Mouse (Mus musculus) forebrain, postnatal 0 days (tissue): ENCODE results near the gene Ikzf4. TPM values are rescaled to one million over a fixed set of nuclear protein-coding genes. Genes with fewer than 3 reads are reported as not detected.

Experiments
- ATAC-seq: fragments of 200-750 bp; cut with Nextera tagmentation; 2 replicates; pipeline ENCODE4 v1.8.0; 2017; ENCODE audit warnings: mild to moderate bottlenecking, moderate library complexity
- DNase-seq: peaks from one replicate; pipeline ENCODE4 v3.0.0-alpha.2; 2015
- H3K27ac ChIP-seq: fragments of 300-500 bp; sonication (generic); 2 replicates; pipeline ENCODE4 v1.5.1; 2014; ENCODE audit warnings: low read depth, mild to moderate bottlenecking, antibody characterized with exemption, low read length, moderate library complexity, mixed read lengths
- H3K27me3 ChIP-seq: fragments of 300-500 bp; sonication (generic); 2 replicates; pipeline ENCODE4 v1.6.1; 2014; ENCODE audit warnings: mild to moderate bottlenecking, low read length, mixed read lengths; ENCODE audit not compliant: insufficient read depth
- H3K36me3 ChIP-seq: fragments of 300-500 bp; sonication (generic); 2 replicates; pipeline ENCODE4 v1.6.1; 2014; ENCODE audit warnings: mild to moderate bottlenecking, moderate library complexity; ENCODE audit not compliant: insufficient read depth
- H3K4me1 ChIP-seq: fragments of 300-500 bp; sonication (generic); 2 replicates; pipeline ENCODE4 v1.6.1; 2014; ENCODE audit warnings: antibody characterized with exemption; ENCODE audit not compliant: insufficient read depth
- H3K4me2 ChIP-seq: fragments of 300-500 bp; sonication (generic); 2 replicates; pipeline ENCODE4 v1.6.1; 2014; ENCODE audit warnings: low read depth, mild to moderate bottlenecking, moderate library complexity
- H3K4me3 ChIP-seq: fragments of 300-500 bp; sonication (generic); 2 replicates; pipeline ENCODE4 v1.5.1; 2014; ENCODE audit warnings: low read depth, low read length, mixed read lengths
- H3K9ac ChIP-seq: fragments of 300-500 bp; sonication (generic); 2 replicates; pipeline ENCODE4 v1.6.1; 2014; ENCODE audit warnings: mild to moderate bottlenecking
- H3K9me3 ChIP-seq: fragments of 300-500 bp; sonication (generic); 2 replicates; pipeline ENCODE4 v1.6.1; 2016; ENCODE audit warnings: low read length
- CTCF ChIP-seq: sonication (generic); IDR thresholded peaks from 2 replicates; pipeline ENCODE4 v1.5.1; 2016; ENCODE audit warnings: antibody characterized with exemption, control low read depth, low read depth
- WGBS: fragments of 180-500 bp; shearing (Covaris S2); extraction: QIAGEN DNeasy Blood & Tissue Kit; methylation state at CpG from one replicate; pipeline ENCODE4 v1.1.7; 2014; 5-methylcytosine and 5-hydroxymethylcytosine counted together
- microRNA-seq, 2 experiments: library from miRNA; unstranded; fragments of <30 nt; microRNA quantifications; one replicate each; pipeline ENCODE4; 2016
- polyA plus RNA-seq: library from polyadenylated mRNA; unstranded; fragments of >200 nt; fragmentation: Nextera tagmentation; extraction: Ambion mirVana; gene quantifications from 2 replicates; pipeline ENCODE4 v1.2.1, GENCODE M21; 2015
- total RNA-seq: library from RNA; depleted of rRNA; stranded (reverse); fragments of >200 nt; gene quantifications from 2 replicates; pipeline ENCODE4 v1.2.3, GENCODE M21; 2014; rRNA removed

The Ikzf4 gene
- total and polyA plus RNA-seq, 2 experiments from 2014 or later, result 11.3 to 15.6 TPM

GRCm38 (mm10) chr10:128584386-128584785 is 61.4 kb downstream of the Ikzf4 start:
- H3K27me3 ChIP-seq, result peaks cover 17% of the 10 kb centered on the region
- no peak for TF ChIP-seq CTCF
- DNase-seq (no peak), ATAC-seq (no peak)
- no peak overlapping the region for H3K27ac ChIP-seq
- no peak overlapping the region for H3K9ac ChIP-seq
- WGBS, result 8% methylated on average over 4 of the region's 4 CpGs
- no peak overlapping the region for H3K4me2 ChIP-seq
- no peaks in the 10 kb centered on the region for H3K4me1 ChIP-seq
- no peaks in the 10 kb centered on the region for H3K36me3 ChIP-seq
- no peak overlapping the region for H3K4me3 ChIP-seq
- H3K9me3 ChIP-seq, result no peaks in the 10 kb centered on the region

GRCm38 (mm10) chr10:128583644-128584043 is 62.1 kb downstream of the Ikzf4 start:
- TF ChIP-seq CTCF, result no peak
- no peaks in the 10 kb centered on the region for H3K9me3 ChIP-seq
- no peaks in the 10 kb centered on the region for H3K36me3 ChIP-seq
- ATAC-seq (no peak), DNase-seq (no peak)
- H3K4me1 ChIP-seq, result no peaks in the 10 kb centered on the region
- H3K4me2 ChIP-seq, result no peak overlapping the region
- no peak overlapping the region for H3K4me3 ChIP-seq
- H3K27ac ChIP-seq, result no peak overlapping the region
- 31% methylated on average over 7 of the region's 7 CpGs for WGBS
- H3K9ac ChIP-seq, result no peak overlapping the region
- peaks cover 9% of the 10 kb centered on the region for H3K27me3 ChIP-seq

Small RNAs within 50 kb of the gene (microRNA-seq; reads per million reads assigned to microRNA genes)
- 0 reads per million in 2 experiments for gene Mir6917

Other genes with a start within 250 kb of the Ikzf4 start
- gene Slc39a5, start 244.8 kb downstream of the Ikzf4 start, total RNA-seq, result 0.24 and 0.69 TPM in 2 replicates
- 0.10 and 0.42 TPM in 2 replicates for gene Slc39a5, start 244.8 kb downstream of the Ikzf4 start, polyA plus RNA-seq
- 82.2 and 90.1 TPM in 2 replicates for gene Nabp2, start 234.5 kb downstream of the Ikzf4 start, total RNA-seq
- gene Nabp2, start 234.5 kb downstream of the Ikzf4 start, polyA plus RNA-seq, result 158 and 159 TPM in 2 replicates
- 118 and 129 TPM in 2 replicates for gene Rnf41, start 234.3 kb downstream of the Ikzf4 start, total RNA-seq
- 95.9 and 108 TPM in 2 replicates for gene Rnf41, start 234.3 kb downstream of the Ikzf4 start, polyA plus RNA-seq
- gene Smarcc2, start 186.7 kb downstream of the Ikzf4 start, total RNA-seq, result 197 and 223 TPM in 2 replicates
- gene Smarcc2, start 186.7 kb downstream of the Ikzf4 start, polyA plus RNA-seq, result 117 and 134 TPM in 2 replicates
- gene Myl6, start 151.8 kb downstream of the Ikzf4 start, total RNA-seq, result 694 and 855 TPM in 2 replicates
- 844 and 972 TPM in 2 replicates for gene Myl6, start 151.8 kb downstream of the Ikzf4 start, polyA plus RNA-seq
- gene Myl6b, start 147.3 kb downstream of the Ikzf4 start, total RNA-seq, result 23.7 and 31.4 TPM in 2 replicates
- gene Myl6b, start 147.3 kb downstream of the Ikzf4 start, polyA plus RNA-seq, result 4.5 and 4.8 TPM in 2 replicates
- 9.9 and 14.8 TPM in 2 replicates for gene Esyt1, start 120.1 kb downstream of the Ikzf4 start, total RNA-seq
- gene Esyt1, start 120.1 kb downstream of the Ikzf4 start, polyA plus RNA-seq, result 4.4 and 5.3 TPM in 2 replicates
- gene Zc3h10, start 98.2 kb downstream of the Ikzf4 start, total RNA-seq, result 15.0 and 20.6 TPM in 2 replicates
- gene Zc3h10, start 98.2 kb downstream of the Ikzf4 start, polyA plus RNA-seq, result 12.7 and 12.8 TPM in 2 replicates
- 877 and 1,605 TPM in 2 replicates for gene Rpl41, start 96.7 kb downstream of the Ikzf4 start, total RNA-seq
- gene Rpl41, start 96.7 kb downstream of the Ikzf4 start, polyA plus RNA-seq, result 2,439 and 3,234 TPM in 2 replicates
- 119 and 122 TPM in 2 replicates for gene Pa2g4, start 80.0 kb downstream of the Ikzf4 start, total RNA-seq
- gene Pa2g4, start 80.0 kb downstream of the Ikzf4 start, polyA plus RNA-seq, result 128 and 135 TPM in 2 replicates
- 1.3 and 1.4 TPM in 2 replicates for gene Erbb3, start 56.3 kb downstream of the Ikzf4 start, total RNA-seq
- 0.41 and 0.68 TPM in 2 replicates for gene Erbb3, start 56.3 kb downstream of the Ikzf4 start, polyA plus RNA-seq
- gene Rps26, start 19.2 kb downstream of the Ikzf4 start, total RNA-seq, result 859 and 1,363 TPM in 2 replicates
- gene Rps26, start 19.2 kb downstream of the Ikzf4 start, polyA plus RNA-seq, result 436 and 640 TPM in 2 replicates
- gene Suox, start 28.1 kb upstream of the Ikzf4 start, total RNA-seq, result 10.6 and 12.6 TPM in 2 replicates
- gene Suox, start 28.1 kb upstream of the Ikzf4 start, polyA plus RNA-seq, result 8.4 and 10.1 TPM in 2 replicates
- gene Rab5b, start 50.3 kb upstream of the Ikzf4 start, total RNA-seq, result 133 TPM in 2 replicates
- 104 and 118 TPM in 2 replicates for gene Rab5b, start 50.3 kb upstream of the Ikzf4 start, polyA plus RNA-seq
- gene Pmel, start 58.2 kb upstream of the Ikzf4 start, total RNA-seq, result 0.85 and 1.2 TPM in 2 replicates
- gene Pmel, start 58.2 kb upstream of the Ikzf4 start, polyA plus RNA-seq, result 0.67 and 0.86 TPM in 2 replicates
- gene Cdk2, start 59.0 kb upstream of the Ikzf4 start, total RNA-seq, result 8.5 and 10.0 TPM in 2 replicates
- 9.9 and 10.3 TPM in 2 replicates for gene Cdk2, start 59.0 kb upstream of the Ikzf4 start, polyA plus RNA-seq
- 5.6 and 7.2 TPM in 2 replicates for gene Dgka, start 98.9 kb upstream of the Ikzf4 start, total RNA-seq
- 4.3 and 4.8 TPM in 2 replicates for gene Dgka, start 98.9 kb upstream of the Ikzf4 start, polyA plus RNA-seq
- 67.7 and 68.4 TPM in 2 replicates for gene Pym1, start 101.9 kb upstream of the Ikzf4 start, total RNA-seq
- 51.6 and 61.2 TPM in 2 replicates for gene Pym1, start 101.9 kb upstream of the Ikzf4 start, polyA plus RNA-seq
- gene Mmp19, start 144.9 kb upstream of the Ikzf4 start, total RNA-seq, result 0.57 and 0.69 TPM in 2 replicates
- gene Mmp19, start 144.9 kb upstream of the Ikzf4 start, polyA plus RNA-seq, result 0.33 and 0.36 TPM in 2 replicates
- gene Dnajc14, start 158.1 kb upstream of the Ikzf4 start, total RNA-seq, result 39.6 and 45.7 TPM in 2 replicates
- 30.5 and 38.2 TPM in 2 replicates for gene Dnajc14, start 158.1 kb upstream of the Ikzf4 start, polyA plus RNA-seq
- 9.5 and 12.9 TPM in 2 replicates for gene Tmem198b, start 158.4 kb upstream of the Ikzf4 start, total RNA-seq
- 12.9 and 14.6 TPM in 2 replicates for gene Tmem198b, start 158.4 kb upstream of the Ikzf4 start, polyA plus RNA-seq
- gene Sarnp, start 171.3 kb upstream of the Ikzf4 start, total RNA-seq, result 54.6 and 59.6 TPM in 2 replicates
- gene Sarnp, start 171.3 kb upstream of the Ikzf4 start, polyA plus RNA-seq, result 146 and 167 TPM in 2 replicates
- 6.3 and 8.3 TPM in 2 replicates for gene Ormdl2, start 175.7 kb upstream of the Ikzf4 start, total RNA-seq
- 13.2 and 16.1 TPM in 2 replicates for gene Ormdl2, start 175.7 kb upstream of the Ikzf4 start, polyA plus RNA-seq
- gene Gdf11, start 245.7 kb upstream of the Ikzf4 start, total RNA-seq, result 15.7 and 19.1 TPM in 2 replicates
- 4.3 and 6.7 TPM in 2 replicates for gene Gdf11, start 245.7 kb upstream of the Ikzf4 start, polyA plus RNA-seq